Mouse (Mus musculus) forebrain, embryonic 14.5 days (tissue): Measurements from ENCODE around the gene Prom2. TPM values are rescaled to one million over a fixed set of nuclear protein-coding genes. Genes with fewer than 3 reads are reported as not detected.

ENCODE experiments used
- ATAC-seq: fragments of 200-750 bp; cut with Nextera tagmentation; 2 replicates; pipeline ENCODE4 v1.8.0; 2017; ENCODE audit warnings: mild to moderate bottlenecking, moderate library complexity
- DNase-seq: peaks from one replicate; pipeline ENCODE4 v3.0.0-alpha.2; 2015; ENCODE audit warnings: low spot score
- H3K27ac ChIP-seq: fragments of 300-500 bp; sonication (generic); 2 replicates; pipeline ENCODE4 v1.5.1; 2014; ENCODE audit warnings: low read depth, mild to moderate bottlenecking, control low read depth, low read length, moderate library complexity
- H3K27me3 ChIP-seq: fragments of 300-500 bp; sonication (generic); replicated peaks from 2 replicates; pipeline ENCODE4 v1.6.1; 2014; ENCODE audit warnings: low read length, control low read depth, mixed read lengths; ENCODE audit not compliant: control insufficient read depth, insufficient read depth
- H3K36me3 ChIP-seq: fragments of 300-500 bp; sonication (generic); 2 replicates; pipeline ENCODE4 v1.6.1; 2014; ENCODE audit warnings: low read length, control low read depth; ENCODE audit not compliant: control insufficient read depth, insufficient read depth
- H3K4me1 ChIP-seq: fragments of 300-500 bp; sonication (generic); 2 replicates; pipeline ENCODE4 v1.6.1; 2014; ENCODE audit warnings: antibody characterized with exemption, low read length, control low read depth; ENCODE audit not compliant: control insufficient read depth, insufficient read depth
- H3K4me2 ChIP-seq: fragments of 300-500 bp; sonication (generic); 2 replicates; pipeline ENCODE4 v1.6.1; 2014; ENCODE audit warnings: mild to moderate bottlenecking, control low read depth, low read length
- H3K4me3 ChIP-seq: fragments of 300-500 bp; sonication (generic); 2 replicates; pipeline ENCODE4 v1.5.1; 2014; ENCODE audit warnings: low read depth, low read length, control low read depth
- H3K9ac ChIP-seq: fragments of 300-500 bp; sonication (generic); 2 replicates; pipeline ENCODE4 v1.6.1; 2014; ENCODE audit warnings: mild to moderate bottlenecking, low read length, control low read depth, moderate library complexity
- H3K9me3 ChIP-seq: fragments of 300-500 bp; sonication (generic); replicated peaks from 2 replicates; pipeline ENCODE4 v1.6.1; 2016; ENCODE audit warnings: low read length, control low read depth, mixed read lengths; ENCODE audit not compliant: control insufficient read depth
- WGBS: fragments of 180-500 bp; shearing (Covaris S2); extraction: QIAGEN DNeasy Blood & Tissue Kit; methylation state at CpG from one replicate; pipeline ENCODE4 v1.1.7; 2014; 5-methylcytosine and 5-hydroxymethylcytosine counted together
- polyA plus RNA-seq: library from polyadenylated mRNA; unstranded; fragments of >200 nt; fragmentation: Nextera tagmentation; extraction: Ambion mirVana; gene quantifications from 2 replicates; pipeline ENCODE4 v1.2.1, GENCODE M21; 2014

The Prom2 gene
- polyA plus RNA-seq, 1 experiment from 2014 or later: 0.04 TPM

DNA sequence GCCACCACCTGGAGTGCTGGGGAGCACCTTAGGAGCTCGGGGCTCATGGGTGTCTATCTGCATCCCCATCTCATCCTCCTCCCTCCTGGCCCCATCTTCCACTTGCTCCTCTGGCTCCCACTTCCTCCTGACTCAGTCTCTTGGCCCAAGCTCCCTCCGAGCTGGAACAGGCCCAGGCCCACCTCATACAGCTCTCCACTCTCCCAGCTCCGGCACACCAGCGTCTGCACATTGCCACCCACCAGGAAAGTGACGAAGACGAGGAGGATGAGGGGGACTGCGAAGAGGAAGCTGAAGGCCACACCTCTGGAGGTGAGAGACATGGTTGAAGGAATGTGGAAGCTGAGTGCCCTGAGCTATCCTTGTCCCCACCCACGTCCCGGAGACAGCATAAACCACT lies 5.9 kb downstream of the Prom2 start:
- H3K9ac ChIP-seq: no peak overlapping the region
- no peaks in the 10 kb centered on the region for H3K4me1 ChIP-seq
- H3K4me2 ChIP-seq: no peak overlapping the region
- ATAC-seq: no peak
- H3K36me3 ChIP-seq: no peaks in the 10 kb centered on the region
- no peak overlapping the region for H3K4me3 ChIP-seq
- no peaks in the 10 kb centered on the region for H3K9me3 ChIP-seq
- H3K27me3 ChIP-seq: peaks cover 11% of the 10 kb centered on the region
- H3K27ac ChIP-seq: no peak overlapping the region
- 81% methylated on average over 9 of the region's 9 CpGs for WGBS
- DNase-seq: no peak

GRCm38 (mm10) chr2:127532379-127532778 lies 8.9 kb downstream of the Prom2 start:
- WGBS: 11% methylated on average over 9 of the region's 9 CpGs
- no peaks in the 10 kb centered on the region for H3K4me1 ChIP-seq
- DNase-seq (no peak), ATAC-seq (no peak)
- no peaks in the 10 kb centered on the region for H3K9me3 ChIP-seq
- H3K36me3 ChIP-seq: no peaks in the 10 kb centered on the region
- H3K27me3 ChIP-seq: no peaks in the 10 kb centered on the region
- H3K4me2 ChIP-seq: no peak overlapping the region
- H3K4me3 ChIP-seq: no peak overlapping the region
- no peak overlapping the region for H3K27ac ChIP-seq
- no peak overlapping the region for H3K9ac ChIP-seq

DNA sequence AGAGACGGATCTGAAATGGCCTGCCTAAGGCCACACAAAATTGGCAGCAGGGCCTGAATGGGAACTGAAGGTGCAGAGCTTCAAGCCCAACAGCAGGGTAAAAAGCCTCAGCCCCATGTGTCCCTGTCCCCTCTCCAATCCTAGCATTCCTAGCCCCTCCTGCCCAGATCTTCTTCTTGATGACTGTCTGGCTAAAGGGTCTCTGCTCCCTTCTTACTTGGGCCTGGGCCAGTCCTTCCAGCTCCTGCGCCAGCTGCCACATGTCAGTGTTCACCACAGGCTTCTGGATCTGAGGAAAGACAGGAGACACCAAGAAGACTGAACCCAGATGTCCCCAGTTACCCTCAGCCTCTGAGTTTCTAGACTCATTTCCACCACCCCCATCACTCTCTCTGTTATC lies 9.7 kb downstream of the Prom2 start:
- Histone ChIP-seq H3K4me2 (no peak overlapping the region), H3K27me3 (no peaks in the 10 kb centered on the region), H3K9me3 (no peaks in the 10 kb centered on the region), H3K4me1 (no peaks in the 10 kb centered on the region), H3K36me3 (no peaks in the 10 kb centered on the region), H3K27ac (no peak overlapping the region), H3K4me3 (no peak overlapping the region), H3K9ac (no peak overlapping the region)
- DNase-seq: no peak
- ATAC-seq: no peak
- 92% methylated on average over 2 of the region's 2 CpGs for WGBS

GRCm38 (mm10) chr2:127530418-127530817 lies 10.8 kb downstream of the Prom2 start:
- Histone ChIP-seq H3K4me3 (no peak overlapping the region), H3K9ac (no peak overlapping the region), H3K27me3 (no peaks in the 10 kb centered on the region), H3K4me1 (no peaks in the 10 kb centered on the region), H3K4me2 (no peak overlapping the region), H3K36me3 (no peaks in the 10 kb centered on the region), H3K27ac (no peak overlapping the region), H3K9me3 (no peaks in the 10 kb centered on the region)
- DNase-seq: no peak
- no peak for ATAC-seq
- WGBS: 75% methylated on average over 3 of the region's 3 CpGs

GRCm38 (mm10) chr2:127525004-127525775 lies 16.1 kb downstream of the Prom2 start:
- Histone ChIP-seq H3K4me3 (no peak overlapping the region), H3K27ac (no peak overlapping the region), H3K4me1 (peaks cover 29% of the 10 kb centered on the region), H3K4me2 (no peak overlapping the region), H3K27me3 (no peaks in the 10 kb centered on the region), H3K9ac (no peak overlapping the region), H3K36me3 (no peaks in the 10 kb centered on the region), H3K9me3 (no peaks in the 10 kb centered on the region)
- ATAC-seq: no peak
- 90% methylated on average over 3 of the region's 3 CpGs for WGBS
- DNase-seq: no peak

GRCm38 (mm10) chr2:127523950-127524729 lies 17.1 kb downstream of the Prom2 start:
- ATAC-seq (no peak), DNase-seq (peak; percentile 27)
- H3K9me3 ChIP-seq: no peaks in the 10 kb centered on the region
- H3K9ac ChIP-seq: no peak overlapping the region
- H3K4me2 ChIP-seq: no peak overlapping the region
- no peak overlapping the region for H3K4me3 ChIP-seq
- H3K36me3 ChIP-seq: no peaks in the 10 kb centered on the region
- H3K27ac ChIP-seq: peak overlapping the region; percentile 1; the same call in 1 of the 2 replicates
- H3K27me3 ChIP-seq: no peaks in the 10 kb centered on the region
- H3K4me1 ChIP-seq: peaks cover 39% of the 10 kb centered on the region
- 64% methylated on average over 7 of the region's 7 CpGs for WGBS

GRCm38 (mm10) chr2:127522006-127522441 lies 19.2 kb downstream of the Prom2 start, which contains the start of gene Kcnip3:
Kcnip3 (minus strand) TSS chr2:127522094.
- no peaks in the 10 kb centered on the region for H3K36me3 ChIP-seq
- peak within 1 kb of the TSS; percentile 44 for H3K4me3 ChIP-seq
- peak within 1 kb of the TSS; percentile 90 for H3K27ac ChIP-seq
- H3K4me2 ChIP-seq: peak within 1 kb of the TSS; percentile 69
- peak; percentile 93 for DNase-seq
- peak within 1 kb of the TSS; percentile 60 for H3K9ac ChIP-seq
- H3K4me1 ChIP-seq: peaks cover 41% of the 10 kb centered on the region
- H3K27me3 ChIP-seq: no peaks in the 10 kb centered on the region
- ATAC-seq: peak; percentile 90
- WGBS: 1% methylated on average over 10 of the region's 10 CpGs
- H3K9me3 ChIP-seq: no peaks in the 10 kb centered on the region

DNA sequence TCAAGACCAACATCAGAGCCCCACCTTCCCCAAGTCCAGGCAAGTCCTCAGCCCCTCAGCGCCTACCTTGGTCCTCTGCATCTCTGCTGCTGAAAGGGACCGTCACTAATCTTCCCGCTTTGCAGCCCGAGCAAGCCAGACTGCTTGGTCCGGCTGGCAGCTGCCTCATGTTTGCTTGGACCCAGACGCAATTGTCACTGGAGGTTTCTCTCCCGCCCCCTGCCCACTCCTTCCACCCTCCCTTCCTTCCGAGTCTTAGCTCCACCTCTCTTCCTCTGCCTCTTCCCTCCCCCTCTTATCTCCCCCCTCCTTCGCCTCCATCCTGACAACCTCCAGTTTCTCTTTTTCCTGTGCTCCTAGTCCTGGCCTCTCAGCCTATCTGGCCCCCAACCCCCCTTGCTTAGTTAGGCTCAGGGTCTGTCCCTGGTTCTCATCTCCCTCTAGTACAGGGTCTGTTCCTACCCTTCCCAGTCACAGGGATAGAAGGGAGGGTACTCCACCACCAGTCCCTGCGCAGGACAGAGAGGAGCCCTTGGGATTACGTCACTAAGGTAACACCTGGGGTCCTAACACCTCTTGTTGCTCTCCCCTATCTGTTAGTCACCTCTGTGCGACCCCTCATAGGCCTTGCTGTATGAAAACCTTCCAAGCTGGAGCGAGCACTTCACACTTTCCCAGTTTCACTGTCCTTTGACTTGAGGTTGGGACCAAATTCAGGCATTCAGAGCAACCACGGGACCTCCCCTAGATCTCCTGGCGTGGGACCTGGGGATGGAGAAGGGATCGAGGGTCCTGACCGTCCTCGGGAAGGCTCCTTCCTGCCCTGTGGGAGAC lies 19.9 kb downstream of the Prom2 start:
- peak overlapping the region; percentile 69 for H3K4me2 ChIP-seq
- H3K27me3 ChIP-seq: no peaks in the 10 kb centered on the region
- no peaks in the 10 kb centered on the region for H3K36me3 ChIP-seq
- peak overlapping the region; percentile 60 for H3K9ac ChIP-seq
- H3K4me1 ChIP-seq: peaks cover 41% of the 10 kb centered on the region
- ATAC-seq: peak; percentile 69
- H3K4me3 ChIP-seq: peak overlapping the region; percentile 44
- H3K9me3 ChIP-seq: no peaks in the 10 kb centered on the region
- peak; percentile 87 for DNase-seq
- 0% methylated on average over 17 of the region's 18 CpGs for WGBS
- peak overlapping the region; percentile 90 for H3K27ac ChIP-seq
